9 mouse cellular contexts compared by ENCODE assay signal in genomic region chr2:132512051-132512976, GRCm38 (mm10).
DNase-seq lines count a peak whose midpoint lies in the region; ATAC-seq lines count a peak whose summit lies in the region.
"Had no signal": no experiment of that assay in that cellular context is flagged by ENCODE, and none has a peak within 500 bp of the region (broad histone marks: within the 10 kb centered on the region; RNA-seq: fewer than 3 reads in every experiment).

No protein-coding gene starts in this region.

- no peaks in the 10 kb centered on the region for H3K4me1 ChIP-seq in kidney, embryonic 15.5 days
- H3K4me1 ChIP-seq in intestine, embryonic 15.5 days (replicated peaks): no peaks in the 10 kb centered on the region

- H3K36me3 ChIP-seq in kidney, embryonic 15.5 days: no peaks in the 10 kb centered on the region
- no peaks in the 10 kb centered on the region for H3K36me3 ChIP-seq in intestine, embryonic 15.5 days
- H3K36me3 ChIP-seq in splenic B cell, adult 2 months (ENCODE audit: control insufficient read depth, insufficient read depth, low read length, poor library complexity, severe bottlenecking): no peaks in the 10 kb centered on the region; the same call in 1 of the 2 replicates
- H3K36me3 ChIP-seq: hindbrain, embryonic 15.5 days had no signal

- H3K9me3 ChIP-seq in kidney, embryonic 15.5 days (replicated peaks): no peaks in the 10 kb centered on the region
- no peaks in the 10 kb centered on the region for H3K9me3 ChIP-seq in intestine, embryonic 15.5 days
- H3K9me3 ChIP-seq: hindbrain, embryonic 15.5 days had no signal

- DNase-seq in kidney, postnatal 14 days: no peak
- DNase-seq in T-cell, adult 2 months (ENCODE audit: low spot score): peak; percentile 84
- DNase-seq in splenic B cell, adult 2 months (ENCODE audit: low read depth, low spot score): peak; percentile 66
- no peak for DNase-seq in ovary, postnatal 14 days (ENCODE audit: low spot score)
- DNase-seq in kidney, adult 8-10 months: no peak
- no peak for DNase-seq in left cerebral cortex, adult 8-10 months (ENCODE audit: low spot score in 2 of 2)

- 44% methylated on average over 19 of the region's 19 CpGs for WGBS in kidney, embryonic 15.5 days
- WGBS in intestine, embryonic 15.5 days: 32% methylated on average over 19 of the region's 19 CpGs

- no peak overlapping the region for H3K9ac ChIP-seq in kidney, embryonic 15.5 days
- H3K9ac ChIP-seq in intestine, embryonic 15.5 days: no peak overlapping the region
- H3K9ac ChIP-seq: hindbrain, embryonic 15.5 days had no signal

- no peaks in the 10 kb centered on the region for H3K27me3 ChIP-seq in kidney, embryonic 15.5 days
- no peaks in the 10 kb centered on the region for H3K27me3 ChIP-seq in intestine, embryonic 15.5 days (replicated peaks)
- H3K27me3 ChIP-seq in splenic B cell, adult 2 months (ENCODE audit: control insufficient read depth, insufficient read depth, low read length, poor library complexity, severe bottlenecking): no peaks in the 10 kb centered on the region
- H3K27me3 ChIP-seq: hindbrain, embryonic 15.5 days had no signal

- H3K4me2 ChIP-seq in kidney, embryonic 15.5 days: no peak overlapping the region
- H3K4me2 ChIP-seq in intestine, embryonic 15.5 days (replicated peaks): peak overlapping the region; percentile 37
- H3K4me2 ChIP-seq: hindbrain, embryonic 15.5 days had no signal

- 0 out of 2 replicates have a peak, but pooled peaks have one; percentile 20 for ATAC-seq in kidney, embryonic 15.5 days (replicated peaks; ENCODE audit: low FRiP score)
- 0 out of 2 replicates have a peak, but pooled peaks have one; percentile 28 for ATAC-seq in intestine, embryonic 15.5 days

- no peak overlapping the region for H3K27ac ChIP-seq in kidney, embryonic 15.5 days
- no peak overlapping the region for H3K27ac ChIP-seq in intestine, embryonic 15.5 days
- H3K27ac ChIP-seq: hindbrain, embryonic 15.5 days had no signal

- no peak overlapping the region for H3K4me3 ChIP-seq in kidney, embryonic 15.5 days (replicated peaks)
- no peak overlapping the region for H3K4me3 ChIP-seq in intestine, embryonic 15.5 days (replicated peaks)
- H3K4me3 ChIP-seq: hindbrain, embryonic 15.5 days had no signal

Comparison
In these comparisons a context has a peak if more than half of its experiments do, and no peak if none do; other contexts are left out.
1. DNase-seq: peak in T-cell, adult 2 months (single experiment) and splenic B cell, adult 2 months (single experiment); none in kidney, postnatal 14 days (single experiment), ovary, postnatal 14 days (single experiment), kidney, adult 8-10 months (0 of 2) and left cerebral cortex, adult 8-10 months (0 of 2).